Mouse (Mus musculus) R1 (cell line): Measurements from ENCODE around the gene Tex9.
A peak's percentile ranks its signal among the peaks of the same experiment; 100 is the strongest.

Source experiments
- DNase-seq: peaks from one replicate; pipeline ENCODE4 v3.0.0-alpha.2; 2018; ENCODE audit warnings: low read depth, low spot score

Tex9 gene

GRCm38 (mm10) chr9:72438749-72439148 is 53.3 kb downstream of the Tex9 start:
- DNase-seq = no peak

- DNase-seq = peak; percentile 97
Measured at GRCm38 (mm10) chr9:72437822-72438701, 54.0 kb downstream of the Tex9 start, which contains the start of gene Mns1. Mns1 (plus strand) TSS chr9:72438011.

DNA sequence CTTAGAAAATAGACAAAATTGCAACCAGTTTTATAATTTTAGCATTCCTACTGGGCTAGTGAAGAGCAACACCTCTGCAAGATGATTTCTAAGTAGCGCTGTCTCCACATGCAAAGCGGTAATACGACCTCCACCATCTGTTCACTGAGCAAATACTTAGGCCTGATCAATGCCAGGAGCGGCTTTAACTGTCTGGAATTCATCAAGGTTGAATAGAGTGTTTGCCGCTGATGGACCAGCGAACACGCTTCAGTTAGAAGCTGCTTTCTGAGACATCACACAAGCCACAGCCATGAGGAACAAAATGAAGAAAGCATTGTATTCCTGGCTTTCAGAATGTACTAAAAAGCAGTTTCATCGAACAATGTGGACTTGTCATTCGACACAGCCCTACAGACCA is 57.1 kb downstream of the Tex9 start:
- no peak for DNase-seq

- no peak for DNase-seq
Measured at GRCm38 (mm10) chr9:72427861-72428260, 64.2 kb downstream of the Tex9 start.

DNA sequence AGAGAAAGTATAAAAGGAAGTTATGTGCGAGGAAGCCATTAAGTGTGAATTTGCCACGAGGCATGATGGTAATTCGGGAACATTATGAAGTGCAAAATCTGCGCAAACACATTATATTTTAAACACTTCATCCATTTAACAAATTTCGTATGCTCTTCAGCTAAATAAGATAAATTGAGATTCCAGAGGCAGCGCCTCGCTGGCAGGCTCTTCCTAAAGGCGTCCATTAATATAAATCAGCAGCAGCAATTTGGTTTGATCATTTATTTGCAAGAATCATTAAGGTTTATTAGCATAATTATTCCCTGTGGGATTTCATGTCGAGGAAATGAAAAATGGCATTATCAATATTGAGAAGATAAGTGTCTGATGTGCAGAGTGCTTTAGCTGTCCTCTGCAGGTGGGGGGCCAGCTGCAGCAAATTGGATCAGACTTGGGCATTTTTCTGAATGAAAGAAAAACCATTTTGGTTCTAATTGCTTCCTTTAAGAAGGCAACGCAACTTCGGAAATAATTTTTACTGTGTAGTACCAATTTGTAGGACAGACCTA is 66.6 kb downstream of the Tex9 start:
- DNase-seq = no peak

- DNase-seq = peak; percentile 35
Measured at GRCm38 (mm10) chr9:72422753-72423152, 69.3 kb downstream of the Tex9 start.

GRCm38 (mm10) chr9:72422284-72422683 is 69.7 kb downstream of the Tex9 start:
- peak; percentile 11 for DNase-seq

- no peak for DNase-seq
Measured at GRCm38 (mm10) chr9:72420490-72420889, 71.5 kb downstream of the Tex9 start.

DNA sequence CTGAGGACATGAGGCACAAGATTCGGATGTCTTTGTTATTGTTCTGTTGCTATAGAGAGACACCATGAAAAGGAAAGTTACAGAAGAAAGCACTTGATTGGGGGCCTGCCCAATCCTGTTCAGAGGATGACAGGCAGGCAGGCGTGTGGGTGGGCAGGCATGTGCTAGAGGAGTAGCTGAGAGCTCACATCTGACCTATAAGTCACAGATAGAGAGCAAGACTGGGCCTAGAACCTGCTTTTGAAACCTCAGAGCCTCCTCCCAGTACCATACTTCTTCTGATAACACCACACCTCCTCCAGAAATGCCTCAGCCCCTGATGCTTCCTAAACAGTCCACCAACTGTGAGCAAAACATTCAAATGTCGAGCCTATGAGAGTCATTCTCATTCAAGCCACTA is 73.6 kb downstream of the Tex9 start:
- no peak for DNase-seq

DNA sequence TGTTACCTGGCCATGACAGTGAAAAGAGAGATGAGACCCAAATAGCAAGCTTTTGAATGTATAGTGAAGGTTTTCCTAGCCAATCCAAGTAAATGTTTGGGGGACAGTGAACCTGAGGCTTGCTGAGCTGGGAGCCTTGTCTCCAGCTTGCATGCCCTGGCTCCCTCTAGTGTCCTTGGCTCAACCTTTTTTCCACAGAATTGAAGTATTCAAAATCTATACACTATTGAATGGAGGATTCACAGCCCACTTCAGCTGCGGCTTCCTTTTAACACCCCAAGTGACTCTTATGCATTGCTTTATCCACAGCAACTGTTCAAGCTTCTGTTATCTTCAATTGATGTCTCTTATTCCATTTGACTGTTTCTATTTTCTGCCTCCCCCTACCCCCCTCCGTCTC is 80.3 kb downstream of the Tex9 start:
- no peak for DNase-seq

GRCm38 (mm10) chr9:72409381-72410225 is 82.4 kb downstream of the Tex9 start:
- DNase-seq = no peak

DNA sequence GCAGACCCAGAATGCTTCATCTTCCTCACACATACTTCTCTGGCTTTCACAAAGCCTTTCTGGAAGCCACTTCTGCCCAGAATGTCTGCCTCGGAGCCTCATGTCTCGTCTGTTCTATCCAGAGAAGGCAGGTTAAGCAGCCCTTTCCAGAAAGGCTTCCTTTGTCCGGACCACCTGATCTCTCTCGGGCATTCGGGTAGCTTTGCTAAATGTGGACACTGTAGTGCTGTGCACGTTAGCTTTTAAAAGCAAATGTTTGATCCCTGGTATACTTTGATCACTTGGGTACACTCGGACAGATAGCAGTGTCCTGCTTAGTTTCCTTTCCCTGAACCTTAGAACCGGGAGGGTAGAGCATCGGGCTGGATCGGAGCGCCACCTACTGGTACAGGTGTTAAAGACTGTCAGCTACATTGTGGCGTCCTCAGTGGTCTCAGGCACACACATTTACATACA is 83.9 kb downstream of the Tex9 start:
- peak; percentile 81 for DNase-seq

DNA sequence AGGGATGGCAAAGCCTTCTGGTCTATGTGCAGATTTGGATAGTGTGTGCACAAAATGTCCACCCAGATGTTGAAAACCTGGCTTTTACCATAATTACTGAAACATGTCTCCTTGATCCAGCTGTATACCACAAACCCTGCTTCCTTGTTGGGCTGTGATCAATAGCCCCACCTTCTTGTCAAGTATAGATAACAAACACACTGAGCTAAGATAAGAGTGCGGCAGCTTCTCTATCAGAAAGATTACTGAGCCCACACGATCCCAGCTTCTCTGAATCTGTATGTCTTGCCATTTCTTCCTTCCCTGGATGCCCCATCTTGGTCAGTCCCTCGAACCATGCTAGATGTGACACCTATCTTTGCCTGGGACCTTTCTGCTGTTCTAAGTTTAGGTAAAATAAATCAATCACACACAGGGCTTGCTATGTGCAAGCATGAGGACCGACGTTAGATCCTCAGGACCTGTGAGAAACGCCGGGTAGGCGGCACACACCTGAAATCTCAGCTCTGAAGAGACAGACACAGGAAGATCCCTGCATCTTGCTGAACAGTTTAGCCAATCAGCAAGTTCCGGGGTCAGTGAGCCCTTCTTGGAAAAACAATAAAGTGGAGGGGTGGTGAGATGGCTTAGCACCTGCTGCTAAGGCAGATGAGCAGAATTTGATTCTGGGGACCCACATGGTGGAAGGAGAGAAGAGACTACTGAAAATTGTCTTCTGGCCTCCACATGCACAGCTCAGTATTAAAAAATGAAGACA is 86.0 kb downstream of the Tex9 start:
- no peak for DNase-seq

DNA sequence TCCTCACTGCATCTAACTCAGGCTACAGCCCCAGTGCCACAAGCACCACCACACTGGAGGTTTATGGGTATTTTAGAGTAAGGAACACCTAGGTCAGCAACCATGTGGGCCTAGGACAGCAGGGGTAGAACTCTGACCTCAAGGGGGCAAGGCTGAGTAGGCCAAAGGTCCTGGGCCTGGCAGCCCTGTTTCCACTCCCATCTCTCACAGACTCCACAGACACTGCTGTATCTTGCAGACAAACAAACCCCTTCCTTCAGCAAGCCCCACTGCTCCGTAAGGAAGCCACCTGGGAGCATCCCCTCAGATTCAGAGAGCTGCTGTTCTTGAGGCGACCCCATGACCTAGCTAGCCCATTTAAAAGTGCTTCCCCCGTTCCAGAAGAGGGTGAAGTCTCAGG is 87.1 kb downstream of the Tex9 start:
- no peak for DNase-seq

- no peak for DNase-seq
Measured at GRCm38 (mm10) chr9:72404446-72404845, 87.6 kb downstream of the Tex9 start.

DNA sequence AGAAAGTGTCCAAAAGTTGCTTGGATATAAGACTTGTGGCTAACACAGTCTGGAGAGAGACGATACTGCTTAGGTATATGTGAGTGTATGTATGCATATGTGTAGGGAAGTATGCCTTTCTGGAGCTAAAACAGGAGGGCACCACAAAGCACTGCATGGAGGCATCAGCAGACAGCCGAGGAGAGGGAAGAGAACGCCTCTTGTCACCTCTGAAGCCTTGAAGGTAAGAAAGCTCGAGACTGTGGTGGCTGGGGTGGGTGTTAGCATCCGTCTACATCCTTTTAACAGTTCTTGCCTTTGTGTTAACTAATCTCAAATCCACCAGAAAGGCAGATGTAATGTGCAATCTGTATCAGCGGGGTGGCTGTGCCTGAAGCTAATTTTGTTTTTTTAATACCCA is 88.6 kb downstream of the Tex9 start:
- DNase-seq = no peak

- peak; percentile 16 for DNase-seq
Measured at GRCm38 (mm10) chr9:72401769-72402168, 90.2 kb downstream of the Tex9 start.
